Mouse (Mus musculus) E14TG2a.4 (cell line): ENCODE measurements around the gene Zfp804b.
A peak's percentile ranks its signal among the peaks of the same experiment; 100 is the strongest.
"Not testable (repeated sequence)": the region's sequence is repeated elsewhere in the genome, so short reads cannot be mapped to it uniquely, and the experiment has no call there.

Experiments
- H3K27me3 ChIP-seq: 2 replicates; pipeline ENCODE4 v1.6.1; 2014; ENCODE audit warnings: low read length, control low read depth; ENCODE audit not compliant: insufficient read depth
- H3K36me3 ChIP-seq: 2 replicates; pipeline ENCODE4 v1.6.1; 2014; ENCODE audit warnings: low read length, control low read depth; ENCODE audit not compliant: insufficient read depth
- H3K4me1 ChIP-seq: replicated peaks from 2 replicates; pipeline ENCODE4 v1.6.1; 2014; ENCODE audit warnings: low read depth, low read length, control low read depth
- H3K4me3 ChIP-seq: replicated peaks from 2 replicates; pipeline ENCODE4 v1.5.1; 2014; ENCODE audit warnings: mild to moderate bottlenecking, low read length
- H3K9me3 ChIP-seq: 2 replicates; pipeline ENCODE4 v1.6.1; 2014; ENCODE audit warnings: low read length, control low read depth
- CTCF ChIP-seq: conservative IDR thresholded peaks from 2 replicates; pipeline ENCODE4 v1.5.1; 2014; ENCODE audit warnings: low read length
- NANOG ChIP-seq: IDR thresholded peaks from 2 replicates; pipeline ENCODE4 v1.6.1; 2014; ENCODE audit warnings: borderline replicate concordance, low read length, mixed read lengths
- POU5F1 ChIP-seq: IDR thresholded peaks from 2 replicates; pipeline ENCODE4 v1.6.1; 2014; ENCODE audit warnings: low read length, borderline replicate concordance

Gene Zfp804b

GRCm38 (mm10) chr5:7344145-7345010, at the start of gene Zfp804b:
Gene Zfp804b (minus strand): TSS chr5:7344756.
- H3K4me1 ChIP-seq, result peaks cover 6% of the 10 kb centered on the region; the same call in 1 of the 2 replicates
- H3K4me3 ChIP-seq, result peak within 1 kb of the TSS; percentile 80
- no peaks in the 10 kb centered on the region for H3K36me3 ChIP-seq
- TF ChIP-seq NANOG (no peak), POU5F1 (no peak), CTCF (no peak)
- H3K27me3 ChIP-seq, result peaks cover 22% of the 10 kb centered on the region
- H3K9me3 ChIP-seq, result no peaks in the 10 kb centered on the region

DNA sequence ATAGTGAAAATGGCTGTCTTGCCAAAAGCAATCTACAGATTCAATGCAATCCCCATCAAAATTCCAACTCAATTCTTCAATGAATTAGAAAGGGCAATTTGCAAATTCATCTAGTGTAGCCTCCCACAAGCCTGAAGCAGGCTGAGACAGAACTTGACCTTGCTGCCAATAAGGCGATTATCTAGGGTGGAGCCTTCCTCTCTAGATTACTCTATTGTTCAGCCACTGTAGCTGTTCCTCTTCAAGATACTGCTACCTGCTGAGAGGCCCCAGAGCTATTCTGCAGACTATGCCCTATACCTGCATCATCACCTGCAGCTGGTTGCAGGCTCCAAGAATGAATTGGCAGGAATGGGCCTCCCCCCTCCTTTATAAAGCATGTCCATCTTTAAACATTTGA, 20.1 kb upstream of the Zfp804b start:
- not testable (repeated sequence) for H3K27me3 ChIP-seq, H3K4me3 ChIP-seq, H3K36me3 ChIP-seq

GRCm38 (mm10) chr5:7345011-7345389, 444 bp upstream of the Zfp804b start:
- Histone ChIP-seq H3K27me3 (peaks cover 22% of the 10 kb centered on the region), H3K9me3 (no peaks in the 10 kb centered on the region), H3K4me3 (peak overlapping the region; percentile 80), H3K4me1 (peaks cover 6% of the 10 kb centered on the region; the same call in 1 of the 2 replicates), H3K36me3 (no peaks in the 10 kb centered on the region)
- 0 out of 2 replicates have a peak, but pooled peaks have one; percentile 3 for TF ChIP-seq CTCF
- TF ChIP-seq NANOG, result no peak

More for the DNA sequence above, 20.1 kb upstream of the Zfp804b start:
- peaks cover 50% of the 10 kb centered on the region for H3K9me3 ChIP-seq
- not testable (repeated sequence) for H3K4me1 ChIP-seq

GRCm38 (mm10) chr5:7325594-7325993, 19.0 kb downstream of the Zfp804b start:
- Histone ChIP-seq H3K9me3 (no peaks in the 10 kb centered on the region), H3K4me1 (no peaks in the 10 kb centered on the region), H3K36me3 (no peaks in the 10 kb centered on the region), H3K4me3 (no peak overlapping the region), H3K27me3 (no peaks in the 10 kb centered on the region)
- no peak for TF ChIP-seq POU5F1
- TF ChIP-seq CTCF, result no peak
- TF ChIP-seq NANOG, result no peak

- H3K4me3 ChIP-seq, result no peak within 1 kb of the TSS
- TF ChIP-seq CTCF (no peak), NANOG (no peak), POU5F1 (no peak)
These were observed 40.7 kb downstream of the Zfp804b start, which contains the start of gene Tex47 for GRCm38 (mm10) chr5:7303819-7304218. Gene Tex47 (plus strand): TSS chr5:7304119.

GRCm38 (mm10) chr5:7302969-7303368, 41.6 kb downstream of the Zfp804b start:
- no peaks in the 10 kb centered on the region for H3K4me1 ChIP-seq
- H3K9me3 ChIP-seq, result no peaks in the 10 kb centered on the region
- no peak overlapping the region for H3K4me3 ChIP-seq
- no peak for TF ChIP-seq NANOG
- TF ChIP-seq POU5F1, result no peak
- no peak for TF ChIP-seq CTCF
- H3K36me3 ChIP-seq, result no peaks in the 10 kb centered on the region
- no peaks in the 10 kb centered on the region for H3K27me3 ChIP-seq

More at GRCm38 (mm10) chr5:7303819-7304218, 40.7 kb downstream of the Zfp804b start, which contains the start of gene Tex47:
- H3K36me3 ChIP-seq, result no peaks in the 10 kb centered on the region
- no peaks in the 10 kb centered on the region for H3K9me3 ChIP-seq
- no peaks in the 10 kb centered on the region for H3K4me1 ChIP-seq
- H3K27me3 ChIP-seq, result no peaks in the 10 kb centered on the region

- Histone ChIP-seq H3K36me3 (no peaks in the 10 kb centered on the region), H3K4me1 (no peaks in the 10 kb centered on the region), H3K9me3 (peaks cover 5% of the 10 kb centered on the region; the same call in 1 of the 2 replicates), H3K27me3 (no peaks in the 10 kb centered on the region), H3K4me3 (no peak overlapping the region)
- no peak for TF ChIP-seq CTCF
- TF ChIP-seq POU5F1, result no peak
- TF ChIP-seq NANOG, result no peak
These were observed 60.2 kb downstream of the Zfp804b start for GRCm38 (mm10) chr5:7284336-7284735.

DNA sequence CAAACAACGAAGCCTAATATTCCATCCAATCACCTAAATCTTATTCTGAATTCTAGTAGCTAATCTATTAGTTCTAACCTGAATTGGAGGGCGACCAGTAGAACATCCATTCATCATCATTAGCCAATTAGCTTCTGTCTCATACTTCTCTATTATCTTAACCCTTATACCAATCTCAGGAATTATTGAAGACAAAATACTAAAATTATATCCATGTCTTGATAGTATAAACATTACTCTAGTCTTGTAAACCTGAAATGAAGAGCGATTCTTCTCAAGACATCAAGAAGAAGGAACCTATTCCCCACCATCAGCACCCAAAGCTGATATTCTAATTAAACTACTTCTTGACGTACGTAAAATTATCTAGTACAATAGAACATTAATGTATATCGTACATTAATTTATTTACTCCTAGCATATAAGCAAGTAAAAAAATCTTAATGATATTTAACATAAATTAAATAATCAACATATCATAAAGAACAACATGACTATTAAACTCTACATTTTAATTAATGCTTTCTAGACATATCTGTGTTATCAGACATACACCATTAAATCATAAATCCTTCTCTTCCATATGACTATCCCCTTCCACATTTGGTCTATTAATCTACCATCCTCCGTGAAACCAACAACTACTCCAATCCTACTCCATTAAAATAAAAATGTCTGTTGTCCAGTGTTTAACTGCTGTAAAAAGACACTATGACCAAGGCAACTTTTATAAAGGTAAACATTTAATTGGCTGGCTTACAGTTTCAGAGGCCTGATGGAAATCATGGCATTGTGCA, 67.7 kb downstream of the Zfp804b start:
- Histone ChIP-seq H3K9me3 (no peaks in the 10 kb centered on the region), H3K36me3 (no peaks in the 10 kb centered on the region), H3K4me1 (no peaks in the 10 kb centered on the region), H3K27me3 (no peaks in the 10 kb centered on the region), H3K4me3 (no peak overlapping the region)
- no peak for TF ChIP-seq CTCF
- no peak for TF ChIP-seq NANOG
- TF ChIP-seq POU5F1, result no peak
